Mouse (Mus musculus) embryonic facial prominence, embryonic 12.5 days (tissue): Measurements from ENCODE around the gene Dnlz. TPM values are rescaled to one million over a fixed set of nuclear protein-coding genes. Genes with fewer than 3 reads are reported as not detected.

Experiments
- ATAC-seq: fragments of 200-750 bp; cut with Nextera tagmentation; 2 replicates; pipeline ENCODE4 v1.8.0; 2017; ENCODE audit not compliant: insufficient number of reproducible peaks, insufficient read depth, low FRiP score, low TSS enrichment
- H3K27ac ChIP-seq: fragments of 300-500 bp; sonication (generic); 2 replicates; pipeline ENCODE4 v1.5.1; 2016; ENCODE audit warnings: mild to moderate bottlenecking
- H3K27me3 ChIP-seq: fragments of 300-500 bp; sonication (generic); 2 replicates; pipeline ENCODE4 v1.6.1; 2016; ENCODE audit warnings: mild to moderate bottlenecking, moderate library complexity
- H3K36me3 ChIP-seq: fragments of 300-500 bp; sonication (generic); 2 replicates; pipeline ENCODE4 v1.6.1; 2016; ENCODE audit warnings: mild to moderate bottlenecking
- H3K4me1 ChIP-seq: fragments of 300-500 bp; sonication (generic); 2 replicates; pipeline ENCODE4 v1.6.1; 2016
- H3K4me2 ChIP-seq: fragments of 300-500 bp; sonication (generic); replicated peaks from 2 replicates; pipeline ENCODE4 v1.6.1; 2016; ENCODE audit warnings: mild to moderate bottlenecking, moderate library complexity
- H3K4me3 ChIP-seq: fragments of 300-500 bp; sonication (generic); 2 replicates; pipeline ENCODE4 v1.5.1; 2016; ENCODE audit warnings: mild to moderate bottlenecking
- H3K9ac ChIP-seq: fragments of 300-500 bp; sonication (generic); 2 replicates; pipeline ENCODE4 v1.6.1; 2016; ENCODE audit warnings: mild to moderate bottlenecking, moderate library complexity
- H3K9me3 ChIP-seq: fragments of 300-500 bp; sonication (generic); 2 replicates; pipeline ENCODE4 v1.6.1; 2016; ENCODE audit warnings: mild to moderate bottlenecking, moderate library complexity
- WGBS: fragments of 180-500 bp; shearing (Covaris S2); methylation state at CpG from one replicate; pipeline ENCODE4 v1.1.7; 2016; 5-methylcytosine and 5-hydroxymethylcytosine counted together
- polyA plus RNA-seq: library from polyadenylated mRNA; unstranded; fragments of >200 nt; fragmentation: Nextera tagmentation; extraction: Ambion mirVana; gene quantifications from 2 replicates; pipeline ENCODE4 v1.2.1, GENCODE M21; 2016

The Dnlz gene
- polyA plus RNA-seq, 1 experiment from 2014 or later = 31.8 TPM

GRCm38 (mm10) chr2:26380131-26380771 lies 28.3 kb upstream of the Dnlz start, which contains the start of gene Snapc4:
TSS of gene Snapc4 (minus strand) at chr2:26380653.
- Histone ChIP-seq H3K9me3 (no peaks in the 10 kb centered on the region), H3K4me2 (peak within 1 kb of the TSS; percentile 88), H3K9ac (peak within 1 kb of the TSS; percentile 73), H3K4me1 (peaks cover 9% of the 10 kb centered on the region; the same call in 1 of the 2 replicates), H3K36me3 (peaks cover 65% of the 10 kb centered on the region), H3K27me3 (no peaks in the 10 kb centered on the region), H3K4me3 (peak within 1 kb of the TSS; percentile 73), H3K27ac (peak within 1 kb of the TSS; percentile 55; the same call in 1 of the 2 replicates)
- under 1% methylated on average over 38 of the region's 38 CpGs for WGBS
- ATAC-seq = peak; percentile 95

GRCm38 (mm10) chr2:26372396-26372795 lies 20.5 kb upstream of the Dnlz start:
- H3K27ac ChIP-seq = no peak overlapping the region
- no peak overlapping the region for H3K4me3 ChIP-seq
- no peak overlapping the region for H3K4me2 ChIP-seq
- no peaks in the 10 kb centered on the region for H3K9me3 ChIP-seq
- WGBS = 93% methylated on average over 8 of the region's 8 CpGs
- no peak overlapping the region for H3K9ac ChIP-seq
- H3K27me3 ChIP-seq = no peaks in the 10 kb centered on the region
- no peak for ATAC-seq
- peaks cover 96% of the 10 kb centered on the region for H3K36me3 ChIP-seq
- no peaks in the 10 kb centered on the region for H3K4me1 ChIP-seq

- Histone ChIP-seq H3K4me2 (no peak overlapping the region), H3K9me3 (no peaks in the 10 kb centered on the region), H3K4me3 (no peak overlapping the region), H3K9ac (no peak overlapping the region), H3K27ac (no peak overlapping the region), H3K4me1 (no peaks in the 10 kb centered on the region), H3K36me3 (peaks cover 94% of the 10 kb centered on the region), H3K27me3 (no peaks in the 10 kb centered on the region)
- ATAC-seq = no peak; the same call in 1 of the 2 replicates
- WGBS = 95% methylated on average over 1 of the region's 1 CpGs
Observed at GRCm38 (mm10) chr2:26368572-26368971, 16.7 kb upstream of the Dnlz start.

GRCm38 (mm10) chr2:26367911-26368310 lies 16.0 kb upstream of the Dnlz start:
- H3K9ac ChIP-seq = no peak overlapping the region
- peaks cover 94% of the 10 kb centered on the region for H3K36me3 ChIP-seq

GRCm38 (mm10) chr2:26364738-26365465 lies 13.0 kb upstream of the Dnlz start:
- Histone ChIP-seq H3K36me3 (peaks cover 73% of the 10 kb centered on the region), H3K27ac (0 out of 2 replicates have a peak overlapping the region, but pooled peaks have one; percentile 6), H3K9me3 (no peaks in the 10 kb centered on the region), H3K4me3 (no peak overlapping the region), H3K27me3 (no peaks in the 10 kb centered on the region), H3K9ac (no peak overlapping the region), H3K4me2 (no peak overlapping the region), H3K4me1 (no peaks in the 10 kb centered on the region)
- 87% methylated on average over 10 of the region's 10 CpGs for WGBS
- no peak for ATAC-seq

More at GRCm38 (mm10) chr2:26367911-26368310, 16.0 kb upstream of the Dnlz start:
- 89% methylated on average over 6 of the region's 6 CpGs for WGBS
- no peak for ATAC-seq
- Histone ChIP-seq H3K27me3 (no peaks in the 10 kb centered on the region), H3K27ac (no peak overlapping the region), H3K9me3 (no peaks in the 10 kb centered on the region), H3K4me2 (no peak overlapping the region), H3K4me1 (no peaks in the 10 kb centered on the region), H3K4me3 (no peak overlapping the region)

- ATAC-seq = no peak
- no peaks in the 10 kb centered on the region for H3K9me3 ChIP-seq
- no peaks in the 10 kb centered on the region for H3K4me1 ChIP-seq
- H3K9ac ChIP-seq = no peak overlapping the region
- peaks cover 59% of the 10 kb centered on the region for H3K36me3 ChIP-seq
- no peak overlapping the region for H3K4me2 ChIP-seq
- WGBS = 80% methylated on average over 5 of the region's 5 CpGs
- H3K4me3 ChIP-seq = no peak overlapping the region
- H3K27ac ChIP-seq = no peak overlapping the region
- H3K27me3 ChIP-seq = no peaks in the 10 kb centered on the region
Observed at GRCm38 (mm10) chr2:26363481-26363880, 11.6 kb upstream of the Dnlz start.

- 74% methylated on average over 5 of the region's 5 CpGs for WGBS
- no peak for ATAC-seq
- Histone ChIP-seq H3K9ac (no peak overlapping the region), H3K4me3 (no peak overlapping the region), H3K27ac (no peak overlapping the region), H3K36me3 (peaks cover 54% of the 10 kb centered on the region), H3K4me2 (no peak overlapping the region), H3K27me3 (no peaks in the 10 kb centered on the region), H3K4me1 (no peaks in the 10 kb centered on the region), H3K9me3 (no peaks in the 10 kb centered on the region)
Observed at GRCm38 (mm10) chr2:26362991-26363390, 11.1 kb upstream of the Dnlz start.

GRCm38 (mm10) chr2:26360772-26361171 lies 8.9 kb upstream of the Dnlz start, which contains the start of gene Card9:
TSS of gene Card9 (minus strand) at chr2:26360918.
- no peak for ATAC-seq
- WGBS = 47% methylated on average over 3 of the region's 3 CpGs
- H3K4me2 ChIP-seq = no peak within 1 kb of the TSS
- H3K9ac ChIP-seq = no peak within 1 kb of the TSS
- no peaks in the 10 kb centered on the region for H3K27me3 ChIP-seq
- H3K27ac ChIP-seq = no peak within 1 kb of the TSS
- H3K4me1 ChIP-seq = no peaks in the 10 kb centered on the region
- H3K9me3 ChIP-seq = no peaks in the 10 kb centered on the region
- no peak within 1 kb of the TSS for H3K4me3 ChIP-seq
- H3K36me3 ChIP-seq = peaks cover 32% of the 10 kb centered on the region

GRCm38 (mm10) chr2:26359983-26360382 lies 8.1 kb upstream of the Dnlz start:
- H3K9me3 ChIP-seq = no peaks in the 10 kb centered on the region
- H3K4me1 ChIP-seq = no peaks in the 10 kb centered on the region
- peaks cover 24% of the 10 kb centered on the region for H3K36me3 ChIP-seq
- no peak for ATAC-seq
- WGBS = 90% methylated on average over 6 of the region's 6 CpGs
- H3K27me3 ChIP-seq = no peaks in the 10 kb centered on the region
- H3K9ac ChIP-seq = no peak overlapping the region
- no peak overlapping the region for H3K4me2 ChIP-seq
- no peak overlapping the region for H3K4me3 ChIP-seq
- no peak overlapping the region for H3K27ac ChIP-seq

- Histone ChIP-seq H3K27me3 (no peaks in the 10 kb centered on the region), H3K9ac (no peak overlapping the region), H3K4me3 (no peak overlapping the region), H3K36me3 (peaks cover 14% of the 10 kb centered on the region), H3K27ac (no peak overlapping the region), H3K4me2 (no peak overlapping the region), H3K4me1 (no peaks in the 10 kb centered on the region), H3K9me3 (no peaks in the 10 kb centered on the region)
- WGBS = 89% methylated on average over 13 of the region's 13 CpGs
- no peak for ATAC-seq
Observed at GRCm38 (mm10) chr2:26358667-26359320, 6.9 kb upstream of the Dnlz start.

- no peak overlapping the region for H3K9ac ChIP-seq
- H3K36me3 ChIP-seq = peaks cover 2% of the 10 kb centered on the region; the same call in 1 of the 2 replicates
- no peaks in the 10 kb centered on the region for H3K9me3 ChIP-seq
- WGBS = 48% methylated on average over 15 of the region's 15 CpGs
- no peak overlapping the region for H3K4me3 ChIP-seq
- no peaks in the 10 kb centered on the region for H3K27me3 ChIP-seq
- ATAC-seq = no peak
- peaks cover 5% of the 10 kb centered on the region; the same call in 1 of the 2 replicates for H3K4me1 ChIP-seq
- H3K27ac ChIP-seq = no peak overlapping the region
- H3K4me2 ChIP-seq = no peak overlapping the region
Observed at GRCm38 (mm10) chr2:26357484-26357883, 5.6 kb upstream of the Dnlz start.
